In the genomic region with DNA sequence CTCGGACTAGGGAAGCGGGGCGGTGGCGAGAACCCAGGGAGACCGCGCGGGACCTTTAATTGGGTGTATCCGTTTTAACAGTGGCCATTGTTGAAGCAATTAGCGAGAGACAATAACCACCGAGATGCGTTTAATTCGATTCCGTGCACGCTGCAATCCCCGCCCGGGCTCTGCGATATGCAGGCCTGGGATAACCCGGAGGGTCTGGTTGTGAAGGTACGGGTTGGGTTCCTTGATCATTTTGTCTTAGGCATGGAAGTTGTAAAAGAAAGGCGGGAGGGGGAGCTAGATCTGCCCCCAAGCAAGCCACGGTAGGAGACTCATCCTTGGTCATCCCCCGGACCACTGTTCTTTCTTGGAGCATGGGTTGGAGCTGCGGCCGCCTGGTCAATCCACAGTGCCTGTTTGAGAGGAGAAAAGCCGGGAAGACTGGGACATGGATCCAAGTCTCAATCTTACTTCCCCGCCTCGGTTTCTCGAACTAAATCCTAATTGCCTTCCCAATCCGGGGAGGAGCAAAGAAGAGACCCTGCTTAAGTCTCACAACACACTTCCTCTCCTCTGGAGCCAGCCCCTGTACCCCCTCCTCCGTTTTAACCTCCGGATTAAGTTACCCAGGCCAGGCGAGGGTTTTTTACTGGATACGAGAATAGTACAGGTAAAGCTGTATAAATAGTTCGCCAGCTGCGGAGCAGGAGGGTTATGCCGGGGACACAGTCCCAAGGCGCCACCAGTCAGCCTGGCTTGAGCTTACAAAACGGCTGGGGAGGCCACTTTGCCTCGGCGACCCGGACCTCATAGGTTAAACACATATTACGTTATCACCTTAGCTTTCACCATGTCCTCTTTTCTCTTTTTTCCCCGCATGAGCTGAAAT, we compare ENCODE assay signal across 8 mouse cellular contexts. TPM values are rescaled to one million over a fixed set of nuclear protein-coding genes. Genes with fewer than 3 reads are reported as not detected.
A peak's percentile ranks its signal among the peaks of the same experiment; 100 is the strongest.
DNase-seq lines count a peak whose midpoint lies in the region; ATAC-seq and TF ChIP-seq lines count a peak whose summit lies in the region.

No protein-coding gene starts in this region.

- H3K4me1 ChIP-seq in lung, adult 2 months (ENCODE audit: control insufficient read depth, insufficient read depth, low read length) = no peaks in the 10 kb centered on the region
- H3K4me1 ChIP-seq in embryonic facial prominence, embryonic 10.5 days = peaks cover 67% of the 10 kb centered on the region
- peaks cover 39% of the 10 kb centered on the region for H3K4me1 ChIP-seq in hindbrain, embryonic 13.5 days (replicated peaks)
- H3K4me1 ChIP-seq in midbrain, embryonic 11.5 days (ENCODE audit: control insufficient read depth, insufficient read depth, low read length) = peaks cover 19% of the 10 kb centered on the region

- H3K9ac ChIP-seq in hindbrain, embryonic 13.5 days = peak overlapping the region; percentile 66
- peak overlapping the region; percentile 44 for H3K9ac ChIP-seq in midbrain, embryonic 11.5 days (ENCODE audit: low read length)

- peaks cover 92% of the 10 kb centered on the region for H3K27me3 ChIP-seq in embryonic facial prominence, embryonic 10.5 days (replicated peaks; ENCODE audit: low read depth, poor library complexity, severe bottlenecking)
- peaks cover 96% of the 10 kb centered on the region for H3K27me3 ChIP-seq in hindbrain, embryonic 13.5 days
- peaks cover 87% of the 10 kb centered on the region for H3K27me3 ChIP-seq in midbrain, embryonic 11.5 days (ENCODE audit: control insufficient read depth, insufficient read depth, low read length)

- H3K4me2 ChIP-seq in hindbrain, embryonic 13.5 days = peak overlapping the region; percentile 61
- peak overlapping the region; percentile 60 for H3K4me2 ChIP-seq in midbrain, embryonic 11.5 days

- peak overlapping the region; percentile 60 for H3K4me3 ChIP-seq in lung, adult 2 months (replicated peaks; ENCODE audit: extremely low read depth, low read depth, low read length)
- H3K4me3 ChIP-seq in embryonic facial prominence, embryonic 10.5 days = peak overlapping the region; percentile 63
- H3K4me3 ChIP-seq in hindbrain, embryonic 13.5 days = peak overlapping the region; percentile 41
- H3K4me3 ChIP-seq in midbrain, embryonic 11.5 days (ENCODE audit: low read depth, low read length) = peak overlapping the region; percentile 26

- 4% methylated on average over 43 of the region's 43 CpGs for WGBS in lung, adult 2 months
- under 1% methylated on average over 43 of the region's 43 CpGs for WGBS in embryonic facial prominence, embryonic 10.5 days
- WGBS in hindbrain, embryonic 13.5 days = under 1% methylated on average over 43 of the region's 43 CpGs
- WGBS in midbrain, embryonic 11.5 days = under 1% methylated on average over 43 of the region's 43 CpGs

- ATAC-seq in hindbrain, embryonic 13.5 days (ENCODE audit: low FRiP score) = no peak
- no peak for ATAC-seq in midbrain, embryonic 11.5 days (ENCODE audit: low FRiP score)

- no peak for DNase-seq in lung, adult 2 months
- DNase-seq in lung, adult 18-20 months = no peak
- DNase-seq in embryonic facial prominence, embryonic 10.5 days (ENCODE audit: low spot score) = peak; percentile 69
- peak; percentile 97 for DNase-seq in midbrain, embryonic 11.5 days (ENCODE audit: low spot score, missing footprints)
- DNase-seq in left cerebral cortex, postnatal 14 days (ENCODE audit: low spot score in 2 of 2) = no peak
- no peak for DNase-seq in yolk sac, embryonic 10.5 days (ENCODE audit: low spot score)
- no peak for DNase-seq in frontal cortex, postnatal 14 days (ENCODE audit: low spot score in 2 of 2)

- no peak for TF ChIP-seq CTCF in lung, adult 2 months (IDR thresholded peaks at IDR 0.05; ENCODE audit: insufficient read depth, low read length)

- H3K36me3 ChIP-seq in embryonic facial prominence, embryonic 10.5 days (replicated peaks) = no peaks in the 10 kb centered on the region
- H3K36me3 ChIP-seq in hindbrain, embryonic 13.5 days = no peaks in the 10 kb centered on the region
- no peaks in the 10 kb centered on the region for H3K36me3 ChIP-seq in midbrain, embryonic 11.5 days (ENCODE audit: control insufficient read depth, insufficient read depth, low read length)

- peak overlapping the region; percentile 86 for H3K27ac ChIP-seq in embryonic facial prominence, embryonic 10.5 days (replicated peaks)
- peak overlapping the region; percentile 78 for H3K27ac ChIP-seq in hindbrain, embryonic 13.5 days
- peak overlapping the region; percentile 20; the same call in 1 of the 2 replicates for H3K27ac ChIP-seq in midbrain, embryonic 11.5 days (ENCODE audit: low read depth, low read length)

- intact Hi-C loops in left cerebral cortex, postnatal 14 days (cut with DNase I) = loop anchor here (10.0 kb wide), 1 partner anchor 1208 kb away; no protein-coding TSS in a partner anchor

- H3K9me3 ChIP-seq in embryonic facial prominence, embryonic 10.5 days = no peaks in the 10 kb centered on the region
- H3K9me3 ChIP-seq in hindbrain, embryonic 13.5 days = no peaks in the 10 kb centered on the region
- no peaks in the 10 kb centered on the region for H3K9me3 ChIP-seq in midbrain, embryonic 11.5 days (ENCODE audit: control insufficient read depth, low read length)

- TF ChIP-seq POLR2A in lung, adult 2 months (IDR thresholded peaks at IDR 0.05; ENCODE audit: borderline replicate concordance, extremely low read depth, low read depth, low read length) = no peak

RNA-seq across cellular contexts. Expression of a gene that starts 2.1 kb away (rescaled TPM):
- polyA plus RNA-seq in lung, adult 2 months (2012; rRNA removed) = not detected in 2 replicates
- 2.3 TPM in 2 replicates for polyA plus RNA-seq in embryonic facial prominence, embryonic 10.5 days (2016; fragmentation: Nextera tagmentation; extraction: Ambion mirVana)
- polyA plus RNA-seq in hindbrain, embryonic 13.5 days (2015; fragmentation: Nextera tagmentation; extraction: Ambion mirVana) = 1.1 and 2.5 TPM in 2 replicates
- polyA plus RNA-seq in midbrain, embryonic 11.5 days (2014; fragmentation: Nextera tagmentation; extraction: Ambion mirVana) = 0.20 and 1.2 TPM in 2 replicates
- not detected for total RNA-seq in left cerebral cortex, postnatal 14 days (2021)

RNA-seq across cellular contexts. Expression of a gene that starts 6.2 kb away (rescaled TPM):
- not detected in 2 replicates for polyA plus RNA-seq in lung, adult 2 months (2012; rRNA removed)
- 0.82 TPM in 1 of 2 replicates, not detected in the other for polyA plus RNA-seq in embryonic facial prominence, embryonic 10.5 days (2016; fragmentation: Nextera tagmentation; extraction: Ambion mirVana)
- 1.4 and 2.7 TPM in 2 replicates for polyA plus RNA-seq in hindbrain, embryonic 13.5 days (2015; fragmentation: Nextera tagmentation; extraction: Ambion mirVana)
- 1.4 and 1.6 TPM in 2 replicates for polyA plus RNA-seq in midbrain, embryonic 11.5 days (2014; fragmentation: Nextera tagmentation; extraction: Ambion mirVana)
- total RNA-seq in left cerebral cortex, postnatal 14 days (2021) = not detected

RNA-seq across cellular contexts. Expression of a gene that starts 6.7 kb away (rescaled TPM):
- polyA plus RNA-seq in lung, adult 2 months (2012; rRNA removed) = 12.3 and 13.9 TPM in 2 replicates
- polyA plus RNA-seq in embryonic facial prominence, embryonic 10.5 days (2016; fragmentation: Nextera tagmentation; extraction: Ambion mirVana) = 24.5 and 29.1 TPM in 2 replicates
- polyA plus RNA-seq in hindbrain, embryonic 13.5 days (2015; fragmentation: Nextera tagmentation; extraction: Ambion mirVana) = 32.3 and 59.4 TPM in 2 replicates
- polyA plus RNA-seq in midbrain, embryonic 11.5 days (2014; fragmentation: Nextera tagmentation; extraction: Ambion mirVana) = 34.1 and 34.8 TPM in 2 replicates
- under 1 TPM in 1 of 2 experiments, not detected in 1; 0.17 TPM for total RNA-seq in left cerebral cortex, postnatal 14 days (2021)

Comparison
In these comparisons a context has a peak if more than half of its experiments do, and no peak if none do; other contexts are left out.
1. DNase-seq: peak in embryonic facial prominence, embryonic 10.5 days (single experiment) and midbrain, embryonic 11.5 days (single experiment); none in lung, adult 2 months (single experiment), lung, adult 18-20 months (0 of 2), left cerebral cortex, postnatal 14 days (0 of 2), yolk sac, embryonic 10.5 days (single experiment) and frontal cortex, postnatal 14 days (0 of 2).
2. H3K27ac ChIP-seq: peak in every context shown above with its lines; median percentile 86 in embryonic facial prominence, embryonic 10.5 days; 78 in hindbrain, embryonic 13.5 days; 20 in midbrain, embryonic 11.5 days.
3. Peak in every context shown above with its lines, with median percentiles within 50 percentile points of each other: H3K4me3 ChIP-seq.